Mouse (Mus musculus) lung, adult 10 weeks (tissue): ENCODE results near the gene Bcorl1. TPM values are rescaled to one million over a fixed set of nuclear protein-coding genes. Genes with fewer than 3 reads are reported as not detected.

Experiments used
- polyA plus RNA-seq: library from polyadenylated mRNA; stranded (reverse); fragments of 350-450 nt; fragmentation: Illumina TruSeq; extraction: RNeasy Lipid Tissue Mini Kit (QIAGEN cat#74804); gene quantifications from one replicate; pipeline ENCODE4 v1.2.3, GENCODE M21; 2014; ENCODE audit warnings: low read depth, low replicate concordance; ENCODE audit not compliant: insufficient read depth

The Bcorl1 gene
- 1.5 TPM for polyA plus RNA-seq

GRCm38 (mm10) chrX:48341141-48341540, at the start of gene Bcorl1:
Bcorl1 (plus strand) TSS chrX:48341358.

Other genes with a start within 250 kb of the Bcorl1 start
- gene Xpnpep2, start 232.6 kb upstream of the Bcorl1 start, polyA plus RNA-seq, result 4.1 TPM
- 16.1 TPM for gene Sash3, start 194.9 kb upstream of the Bcorl1 start, polyA plus RNA-seq
- gene Zdhhc9, start 132.5 kb upstream of the Bcorl1 start, polyA plus RNA-seq, result 16.0 TPM
- 10.4 TPM for gene Utp14a, start 84.5 kb upstream of the Bcorl1 start, polyA plus RNA-seq
- 6.3 TPM for gene Elf4, start 121.8 kb downstream of the Bcorl1 start, polyA plus RNA-seq
- 17.2 TPM for gene Aifm1, start 172.2 kb downstream of the Bcorl1 start, polyA plus RNA-seq
- 0.84 TPM for gene Rab33a, start 177.9 kb downstream of the Bcorl1 start, polyA plus RNA-seq